Mouse (Mus musculus) 3T3-L1 (cell line): Measurements from ENCODE around the gene Prss33.

Source experiments
- DNase-seq: peaks from one replicate; pipeline ENCODE4 v3.0.0-alpha.2; 2015; ENCODE audit warnings: low read depth, low spot score

Prss33 gene

DNA sequence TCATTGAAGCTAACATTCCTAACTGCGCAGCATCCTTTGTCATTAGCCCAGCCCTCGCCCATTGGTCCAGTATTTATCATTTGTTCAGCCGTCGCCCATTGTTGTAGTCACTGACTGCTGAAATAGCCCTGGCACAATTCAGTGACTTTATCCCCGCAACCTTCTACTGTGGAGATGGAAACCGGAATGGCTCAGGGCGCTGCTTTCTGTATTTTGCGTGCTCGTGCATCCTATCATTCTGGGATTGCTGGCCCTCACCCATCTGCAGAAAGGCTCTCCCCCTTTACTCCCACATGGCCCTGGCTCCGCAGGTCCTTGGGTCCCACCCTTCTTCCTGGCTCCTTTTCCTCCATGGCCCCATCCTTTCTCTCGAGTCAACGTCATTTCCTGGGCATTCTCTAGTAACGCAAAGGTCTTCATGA, 49.3 kb downstream of the Prss33 start:
- DNase-seq, result peak; percentile 53

DNA sequence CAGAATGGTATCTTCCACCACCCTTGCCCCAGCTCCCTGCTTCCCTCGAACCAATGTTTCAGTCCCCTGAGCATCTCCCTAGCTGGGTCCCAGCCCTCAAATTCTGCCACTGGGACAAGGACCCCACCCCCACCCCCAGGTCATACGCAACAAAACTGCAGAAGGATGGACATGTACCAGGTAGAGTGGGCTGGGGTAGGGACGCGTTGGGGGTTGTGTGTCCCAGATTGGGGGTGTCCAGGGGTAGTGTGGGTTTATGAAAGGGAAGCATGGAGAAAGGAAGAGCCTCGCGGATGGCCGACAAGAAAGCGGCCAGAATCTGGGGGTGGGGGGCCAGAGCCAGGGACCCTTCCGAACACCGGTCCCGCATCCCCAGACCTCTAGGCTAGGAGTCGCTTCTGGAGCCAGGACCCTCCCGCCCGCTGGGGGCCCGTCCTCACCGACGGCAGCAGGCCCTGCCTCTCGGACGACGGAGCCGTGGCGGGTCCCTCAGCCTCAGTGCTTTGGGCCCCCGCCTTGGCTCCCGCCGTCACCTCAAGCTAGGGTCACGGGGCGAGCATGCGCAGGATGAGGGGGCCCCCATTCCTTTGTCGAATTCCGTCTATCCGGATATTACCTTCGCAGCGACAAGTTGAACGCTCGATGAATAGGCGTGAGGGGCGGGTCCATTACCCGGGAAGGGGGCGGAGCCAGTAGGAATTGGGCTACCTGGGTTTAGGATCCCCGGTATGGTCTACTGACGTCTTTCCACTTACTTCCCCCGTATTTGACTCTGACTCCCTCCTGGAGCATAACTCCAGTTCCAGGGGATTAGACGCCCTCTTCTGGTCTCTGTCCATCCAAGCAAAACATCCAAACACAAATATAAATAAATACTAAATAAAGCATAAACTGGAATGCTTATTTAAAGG, 50.0 kb downstream of the Prss33 start, which contains the start of gene Flywch2:
Gene Flywch2, minus strand, starts transcription at position 521 of the 911 bp plus-strand sequence.
- peak; percentile 69 for DNase-seq

DNA sequence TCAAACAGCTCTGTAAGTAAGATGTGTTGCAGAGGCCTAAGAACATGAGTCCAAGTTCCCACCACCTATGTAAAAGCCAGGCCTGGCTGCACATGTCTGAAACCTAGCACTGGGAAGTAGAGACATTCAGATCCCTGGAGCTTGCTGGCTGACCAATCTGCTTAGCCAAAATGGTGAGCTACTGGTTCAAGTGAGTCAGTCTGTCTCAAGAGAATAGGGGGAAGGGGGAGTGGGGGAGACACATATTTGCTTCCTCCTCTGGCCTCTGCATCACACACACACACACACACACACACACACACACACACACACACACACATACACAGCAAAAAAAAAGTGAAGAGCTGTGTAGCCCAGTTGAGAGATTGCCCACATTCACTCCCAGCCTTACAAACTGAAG, 52.5 kb downstream of the Prss33 start:
- no peak for DNase-seq
